Mouse (Mus musculus) retina, adult 2 months (tissue): Measurements from ENCODE around the gene Plekhg5.
A peak's percentile ranks its signal among the peaks of the same experiment; 100 is the strongest.

Experiments used
- DNase-seq: peaks from one replicate; pipeline ENCODE4 v3.0.0-alpha.2; 2012; ENCODE audit warnings: low read depth, low spot score

Gene Plekhg5

GRCm38 (mm10) chr4:152125161-152126025 lies 53.1 kb downstream of the Plekhg5 start:
- no peak for DNase-seq

GRCm38 (mm10) chr4:152126026-152126920 lies 54.0 kb downstream of the Plekhg5 start:
- no peak for DNase-seq

GRCm38 (mm10) chr4:152127884-152128283 lies 55.6 kb downstream of the Plekhg5 start:
- no peak for DNase-seq

GRCm38 (mm10) chr4:152128784-152129183 lies 56.5 kb downstream of the Plekhg5 start:
- no peak for DNase-seq

GRCm38 (mm10) chr4:152129395-152129930 lies 57.2 kb downstream of the Plekhg5 start:
- no peak for DNase-seq

- no peak for DNase-seq
These were observed 58.7 kb downstream of the Plekhg5 start for GRCm38 (mm10) chr4:152130771-152131653.

- no peak for DNase-seq
These were observed 59.8 kb downstream of the Plekhg5 start for GRCm38 (mm10) chr4:152131809-152132771.

GRCm38 (mm10) chr4:152132772-152133169 lies 60.5 kb downstream of the Plekhg5 start:
- no peak for DNase-seq

- no peak for DNase-seq
These were observed 60.9 kb downstream of the Plekhg5 start for GRCm38 (mm10) chr4:152133213-152133612.

- no peak for DNase-seq
These were observed 62.2 kb downstream of the Plekhg5 start for GRCm38 (mm10) chr4:152134507-152134906.

- no peak for DNase-seq
These were observed 63.1 kb downstream of the Plekhg5 start for GRCm38 (mm10) chr4:152135363-152135762.

GRCm38 (mm10) chr4:152136112-152136875 lies 64.0 kb downstream of the Plekhg5 start:
- no peak for DNase-seq

GRCm38 (mm10) chr4:152136876-152137250 lies 64.6 kb downstream of the Plekhg5 start:
- no peak for DNase-seq

GRCm38 (mm10) chr4:152138497-152139260 lies 66.4 kb downstream of the Plekhg5 start:
- peak; percentile 78 for DNase-seq

- no peak for DNase-seq
These were observed 68.1 kb downstream of the Plekhg5 start for GRCm38 (mm10) chr4:152140441-152140840.

GRCm38 (mm10) chr4:152141521-152142135 lies 69.3 kb downstream of the Plekhg5 start:
- DNase-seq = no peak

- no peak for DNase-seq
These were observed 71.3 kb downstream of the Plekhg5 start for GRCm38 (mm10) chr4:152143632-152144031.

GRCm38 (mm10) chr4:152145473-152145872 lies 73.2 kb downstream of the Plekhg5 start:
- DNase-seq = no peak
